Mouse (Mus musculus) lung, adult 2 months (tissue): Measurements from ENCODE around the gene Serpina16.

Experiments
- CTCF ChIP-seq: fragments of 200-500 bp; IDR thresholded peaks from 2 replicates; pipeline ENCODE4 v1.5.1; 2011; ENCODE audit warnings: mild to moderate bottlenecking, low read length, control low read depth; ENCODE audit not compliant: insufficient read depth
- POLR2A ChIP-seq: fragments of 200-500 bp; IDR thresholded peaks from 2 replicates; pipeline ENCODE4 v1.6.1; 2011; ENCODE audit warnings: low read depth, mild to moderate bottlenecking, control low read depth, low read length, borderline replicate concordance; ENCODE audit errors: extremely low read depth

- TF ChIP-seq POLR2A (no peak), CTCF (no peak)
These were observed 17.9 kb downstream of the Serpina16 start for GRCm38 (mm10) chr12:103657991-103658390.
